Mouse (Mus musculus) heart, embryonic 10.5 days (tissue): ENCODE data around the gene Cabcoco1. TPM values are rescaled to one million over a fixed set of nuclear protein-coding genes. Genes with fewer than 3 reads are reported as not detected.
A peak's percentile ranks its signal among the peaks of the same experiment; 100 is the strongest.

Experiments
- DNase-seq: peaks from one replicate; pipeline ENCODE4 v3.0.0-alpha.2; 2017; ENCODE audit warnings: low spot score
- H3K27ac ChIP-seq: fragments of 300-500 bp; sonication (generic); 2 replicates; pipeline ENCODE4 v1.5.1; 2016; ENCODE audit warnings: mild to moderate bottlenecking
- H3K27me3 ChIP-seq: fragments of 300-500 bp; sonication (generic); 2 replicates; pipeline ENCODE4 v1.6.1; 2016; ENCODE audit warnings: mild to moderate bottlenecking; ENCODE audit not compliant: poor library complexity, insufficient read depth, severe bottlenecking
- H3K36me3 ChIP-seq: fragments of 300-500 bp; sonication (generic); 2 replicates; pipeline ENCODE4 v1.6.1; 2016; ENCODE audit warnings: mild to moderate bottlenecking, moderate library complexity
- H3K4me1 ChIP-seq: fragments of 300-500 bp; sonication (generic); 2 replicates; pipeline ENCODE4 v1.6.1; 2016; ENCODE audit warnings: mild to moderate bottlenecking
- H3K4me3 ChIP-seq: fragments of 300-500 bp; sonication (generic); 2 replicates; pipeline ENCODE4 v1.5.1; 2016; ENCODE audit warnings: mild to moderate bottlenecking, moderate library complexity
- H3K9me3 ChIP-seq: fragments of 300-500 bp; sonication (generic); 2 replicates; pipeline ENCODE4 v1.6.1; 2016; ENCODE audit warnings: mild to moderate bottlenecking, moderate library complexity
- WGBS: fragments of 180-500 bp; shearing (Covaris S2); methylation state at CpG from one replicate; pipeline ENCODE4 v1.1.7; 2016; 5-methylcytosine and 5-hydroxymethylcytosine counted together
- polyA plus RNA-seq: library from polyadenylated mRNA; unstranded; fragments of >200 nt; fragmentation: Nextera tagmentation; extraction: Ambion mirVana; gene quantifications from 2 replicates; pipeline ENCODE4 v1.2.1, GENCODE M21; 2016

Cabcoco1 gene
- polyA plus RNA-seq, 1 experiment from 2014 or later: 5.0 TPM

DNA sequence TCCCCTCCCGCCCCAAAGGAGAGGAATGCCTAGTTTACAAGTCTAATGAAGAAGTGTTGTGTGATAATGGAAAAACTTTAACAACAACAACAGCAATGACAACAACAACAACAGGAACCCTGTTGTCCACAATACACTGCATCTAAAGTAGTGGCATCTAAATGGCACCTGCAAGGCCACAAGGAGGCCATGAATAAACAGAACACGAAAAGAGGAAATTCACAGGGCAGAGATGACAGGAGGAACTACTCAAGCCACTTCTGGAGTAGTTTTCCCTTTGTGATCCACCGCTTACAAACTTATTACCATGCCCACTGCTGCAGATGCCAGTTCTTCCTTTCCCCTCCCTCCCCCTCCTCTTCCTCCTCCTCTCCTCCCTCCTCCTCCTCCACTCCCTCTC, 99.0 kb downstream of the Cabcoco1 start:
- H3K4me1 ChIP-seq: peaks cover 22% of the 10 kb centered on the region

DNA sequence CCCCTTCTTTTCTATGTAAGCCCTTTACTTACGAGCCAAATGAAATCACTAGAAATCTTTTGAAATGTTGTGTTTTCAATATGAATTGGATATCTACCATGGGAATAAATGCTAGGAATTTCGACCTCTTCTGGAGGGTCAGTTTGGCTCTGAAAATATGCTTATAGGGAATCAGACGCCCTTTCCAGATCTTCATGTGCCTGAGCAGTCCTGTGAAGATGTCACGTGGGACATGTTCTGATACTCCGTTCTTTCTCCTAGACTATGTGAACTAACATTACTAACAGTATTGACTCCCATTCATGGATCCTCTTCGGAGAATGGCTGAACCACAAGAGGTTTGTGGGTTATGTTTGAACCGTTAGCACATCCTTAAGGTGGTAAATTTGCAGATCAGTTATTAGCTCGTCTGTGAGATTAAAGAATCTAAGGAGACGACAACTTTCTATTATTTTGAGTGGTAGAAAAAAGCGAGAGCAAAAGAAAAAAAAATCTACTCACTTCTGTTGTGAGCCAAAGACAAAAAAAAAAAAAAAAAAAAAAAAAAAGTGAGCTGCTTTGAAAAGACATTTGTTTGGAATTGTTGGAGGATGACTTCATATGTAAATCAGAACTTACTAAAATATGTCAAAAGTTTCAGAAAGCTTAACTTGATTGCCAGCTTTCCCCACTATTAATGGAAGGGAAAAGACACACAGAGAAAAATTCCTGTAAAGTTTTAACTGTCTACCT, 99.6 kb downstream of the Cabcoco1 start:
- H3K36me3 ChIP-seq: no peaks in the 10 kb centered on the region
- no peak overlapping the region for H3K27ac ChIP-seq
- no peaks in the 10 kb centered on the region for H3K9me3 ChIP-seq
- no peak for DNase-seq
- H3K27me3 ChIP-seq: no peaks in the 10 kb centered on the region
- H3K4me3 ChIP-seq: no peak overlapping the region
- peaks cover 22% of the 10 kb centered on the region for H3K4me1 ChIP-seq
- WGBS: 77% methylated on average over 10 of the region's 10 CpGs

More for the DNA sequence above, 99.0 kb downstream of the Cabcoco1 start:
- H3K27ac ChIP-seq: peak overlapping the region; percentile 47; the same call in 1 of the 2 replicates
- H3K27me3 ChIP-seq: no peaks in the 10 kb centered on the region
- no peaks in the 10 kb centered on the region for H3K9me3 ChIP-seq
- no peak overlapping the region for H3K4me3 ChIP-seq
- no peaks in the 10 kb centered on the region for H3K36me3 ChIP-seq
- 22% methylated on average over 3 of the region's 3 CpGs for WGBS
- no peak for DNase-seq

DNA sequence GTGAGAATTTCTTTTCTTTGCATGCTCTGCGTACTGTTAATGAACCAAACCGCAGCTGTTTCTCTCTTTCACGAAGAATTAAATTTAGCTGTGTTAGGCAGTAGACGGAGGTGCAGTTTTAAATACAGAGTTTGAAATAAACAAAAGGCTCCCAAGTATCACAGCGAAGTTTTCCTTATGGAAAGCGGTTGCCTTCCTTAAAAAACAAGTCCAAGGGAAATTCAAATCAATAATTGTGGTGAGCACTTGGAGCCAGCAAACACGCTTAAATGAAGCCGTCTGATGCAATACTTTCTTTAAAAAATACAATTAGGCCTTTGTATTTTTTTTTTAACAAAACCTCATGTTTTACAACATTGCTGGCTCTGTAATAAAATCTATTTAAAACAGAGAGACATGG, 101.2 kb downstream of the Cabcoco1 start:
- Histone ChIP-seq H3K27me3 (no peaks in the 10 kb centered on the region), H3K27ac (no peak overlapping the region), H3K9me3 (no peaks in the 10 kb centered on the region), H3K4me3 (no peak overlapping the region), H3K4me1 (peaks cover 9% of the 10 kb centered on the region), H3K36me3 (no peaks in the 10 kb centered on the region)
- WGBS: 82% methylated on average over 8 of the region's 8 CpGs
- no peak for DNase-seq

DNA sequence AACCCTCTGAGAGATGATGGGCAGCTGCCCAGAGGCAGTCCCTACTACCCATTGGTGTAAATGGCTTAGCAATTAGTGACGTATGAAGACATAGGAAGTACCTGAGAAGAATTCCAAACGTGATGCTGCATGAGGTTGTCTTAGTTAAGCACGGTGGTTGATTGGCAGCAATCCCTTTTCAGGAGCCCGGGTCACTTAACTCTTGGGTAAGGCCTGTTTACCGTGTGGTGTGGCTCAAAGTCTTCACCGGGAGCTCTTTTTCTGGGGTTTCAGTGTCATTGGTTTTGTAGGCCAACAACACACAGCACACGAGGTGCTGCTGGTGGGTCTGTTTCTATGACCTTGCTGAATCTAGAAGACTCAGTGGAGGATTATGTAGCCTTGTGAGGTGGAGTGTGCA, 105.9 kb downstream of the Cabcoco1 start:
- Histone ChIP-seq H3K27me3 (no peaks in the 10 kb centered on the region), H3K4me3 (no peak overlapping the region), H3K36me3 (no peaks in the 10 kb centered on the region), H3K9me3 (no peaks in the 10 kb centered on the region), H3K27ac (no peak overlapping the region), H3K4me1 (no peaks in the 10 kb centered on the region)
- WGBS: 80% methylated on average over 7 of the region's 7 CpGs
- DNase-seq: no peak

DNA sequence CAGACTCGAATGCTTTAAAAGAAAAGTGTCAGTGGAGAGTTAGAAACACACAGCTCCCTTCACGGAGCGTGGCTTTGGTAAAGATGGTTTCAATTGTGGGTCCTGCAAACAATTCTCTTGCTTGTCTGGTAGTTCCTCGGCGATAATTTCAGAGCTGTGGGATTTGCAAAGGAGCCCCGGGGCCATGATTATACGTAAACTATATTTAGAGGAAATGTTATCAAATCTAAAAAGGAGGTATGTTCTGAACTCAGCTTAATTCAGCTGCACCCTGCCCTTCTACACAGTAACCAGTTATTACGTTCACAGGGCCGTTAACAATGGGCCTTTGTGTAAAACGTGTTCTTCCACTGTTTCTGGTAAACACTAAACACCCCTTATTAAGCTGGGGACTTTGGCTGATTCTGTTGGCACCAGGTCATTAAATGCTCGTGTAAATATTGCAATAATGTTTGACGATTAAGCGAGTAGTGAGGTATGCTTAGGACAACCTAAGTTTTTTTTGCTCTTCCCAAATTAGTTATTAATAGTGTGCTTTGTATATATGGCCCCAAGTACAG, 106.6 kb downstream of the Cabcoco1 start:
- no peaks in the 10 kb centered on the region for H3K4me1 ChIP-seq
- DNase-seq: no peak
- H3K27me3 ChIP-seq: no peaks in the 10 kb centered on the region
- H3K9me3 ChIP-seq: no peaks in the 10 kb centered on the region
- no peak overlapping the region for H3K27ac ChIP-seq
- no peak overlapping the region for H3K4me3 ChIP-seq
- 81% methylated on average over 13 of the region's 13 CpGs for WGBS
- H3K36me3 ChIP-seq: no peaks in the 10 kb centered on the region

DNA sequence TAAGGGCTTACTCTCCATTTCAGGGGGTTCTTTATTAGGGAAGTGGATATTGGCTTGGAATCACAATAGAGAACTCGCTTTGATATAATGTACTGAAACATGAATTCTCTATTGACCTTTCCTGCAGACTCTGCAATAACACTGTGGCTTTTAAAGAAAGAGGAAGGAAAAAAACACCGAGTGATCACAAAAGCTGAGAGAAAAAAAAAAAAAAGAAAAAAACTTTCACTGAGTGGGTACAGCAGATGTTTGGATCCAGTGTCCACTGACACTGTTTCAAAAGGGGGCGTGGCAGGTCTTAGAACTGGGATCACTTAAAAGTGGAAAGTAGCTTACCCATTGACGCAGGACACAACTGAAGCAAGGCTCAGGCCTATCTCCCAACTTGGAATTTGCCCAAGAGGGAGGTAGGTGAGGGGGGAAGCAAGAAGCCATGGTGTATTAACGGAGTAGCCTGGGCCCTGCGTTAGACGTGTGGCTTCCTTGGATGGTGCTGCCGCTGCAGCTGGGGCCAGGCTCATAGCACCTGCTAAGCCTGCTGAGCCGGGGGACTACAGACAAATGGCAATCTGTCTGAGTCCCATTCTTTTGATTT, 107.6 kb downstream of the Cabcoco1 start:
- H3K4me1 ChIP-seq: no peaks in the 10 kb centered on the region
- H3K9me3 ChIP-seq: no peaks in the 10 kb centered on the region
- no peak overlapping the region for H3K4me3 ChIP-seq
- H3K27me3 ChIP-seq: no peaks in the 10 kb centered on the region
- 85% methylated on average over 9 of the region's 9 CpGs for WGBS
- DNase-seq: no peak
- H3K36me3 ChIP-seq: no peaks in the 10 kb centered on the region
- H3K27ac ChIP-seq: no peak overlapping the region

DNA sequence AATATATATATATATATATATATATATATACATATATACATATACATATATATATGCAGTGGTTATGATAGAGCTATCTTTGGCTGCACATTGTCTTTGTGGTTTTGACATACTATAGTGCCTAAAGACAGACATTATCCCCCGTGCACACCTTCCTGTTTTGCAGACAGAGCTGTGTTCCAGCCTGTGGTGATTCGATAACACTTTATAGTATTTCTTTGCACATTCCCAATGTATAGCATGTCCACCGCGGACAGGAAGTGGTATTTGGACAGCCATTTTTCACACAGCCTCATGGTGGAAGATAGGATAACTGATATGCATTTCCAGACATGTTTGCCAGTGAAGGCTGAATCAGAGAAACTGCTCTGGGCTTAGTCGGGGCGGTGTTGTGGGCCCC, 110.3 kb downstream of the Cabcoco1 start:
- H3K4me3 ChIP-seq: no peak overlapping the region
- H3K4me1 ChIP-seq: no peaks in the 10 kb centered on the region
- H3K9me3 ChIP-seq: no peaks in the 10 kb centered on the region
- 89% methylated on average over 6 of the region's 6 CpGs for WGBS
- no peak for DNase-seq
- H3K27me3 ChIP-seq: no peaks in the 10 kb centered on the region
- no peak overlapping the region for H3K27ac ChIP-seq
- no peaks in the 10 kb centered on the region for H3K36me3 ChIP-seq

DNA sequence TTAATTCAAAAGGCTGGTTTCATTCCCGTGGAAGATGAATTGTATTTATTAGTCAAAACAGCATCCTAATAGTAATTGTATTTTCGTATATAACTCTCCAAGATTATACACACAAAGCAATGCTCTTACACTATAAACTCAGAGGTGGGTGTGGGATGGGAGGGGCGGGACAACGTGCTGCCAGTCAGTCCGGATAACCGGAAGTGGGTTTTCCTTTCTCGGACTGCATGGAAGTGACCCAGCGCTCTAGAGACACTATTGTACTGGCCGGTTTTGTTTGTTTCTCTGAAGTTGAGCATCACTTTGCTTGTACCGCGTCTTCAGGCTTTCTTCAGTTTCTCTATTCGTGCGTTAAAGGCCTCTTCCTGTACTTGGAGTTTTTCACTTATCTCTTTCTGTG, 110.8 kb downstream of the Cabcoco1 start:
- no peak for DNase-seq
- no peaks in the 10 kb centered on the region for H3K4me1 ChIP-seq
- H3K27me3 ChIP-seq: no peaks in the 10 kb centered on the region
- H3K4me3 ChIP-seq: no peak overlapping the region
- no peaks in the 10 kb centered on the region for H3K36me3 ChIP-seq
- WGBS: 87% methylated on average over 13 of the region's 13 CpGs
- no peaks in the 10 kb centered on the region for H3K9me3 ChIP-seq
- no peak overlapping the region for H3K27ac ChIP-seq

DNA sequence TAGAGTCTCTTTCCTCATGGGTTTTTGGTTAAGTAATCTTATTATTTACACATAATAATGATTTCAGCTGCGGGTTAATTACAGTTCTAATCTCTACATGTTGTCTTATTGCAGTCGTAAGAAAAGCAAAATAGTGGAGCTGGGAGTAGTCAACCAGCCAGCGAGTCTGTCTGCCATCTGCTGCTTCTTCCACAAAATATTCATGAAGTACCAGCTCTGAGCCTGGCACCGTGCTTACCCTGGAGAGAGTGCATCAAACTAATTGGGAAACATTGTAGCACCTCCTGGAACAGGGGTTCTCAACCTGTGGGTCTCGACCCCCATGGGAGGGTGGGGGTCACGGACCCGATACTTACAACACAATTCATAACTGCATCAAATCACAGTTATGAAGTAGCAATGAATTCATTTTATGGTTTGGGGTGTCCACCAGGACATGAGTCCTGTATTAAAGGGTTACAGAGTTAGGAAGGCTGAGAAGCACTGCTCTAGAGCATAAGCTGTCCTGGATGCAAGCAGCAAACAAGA, 121.2 kb downstream of the Cabcoco1 start:
- H3K36me3 ChIP-seq: no peaks in the 10 kb centered on the region
- no peaks in the 10 kb centered on the region for H3K4me1 ChIP-seq
- H3K9me3 ChIP-seq: no peaks in the 10 kb centered on the region
- H3K27me3 ChIP-seq: no peaks in the 10 kb centered on the region
- 87% methylated on average over 7 of the region's 7 CpGs for WGBS
- H3K4me3 ChIP-seq: no peak overlapping the region
- DNase-seq: no peak
- H3K27ac ChIP-seq: no peak overlapping the region

DNA sequence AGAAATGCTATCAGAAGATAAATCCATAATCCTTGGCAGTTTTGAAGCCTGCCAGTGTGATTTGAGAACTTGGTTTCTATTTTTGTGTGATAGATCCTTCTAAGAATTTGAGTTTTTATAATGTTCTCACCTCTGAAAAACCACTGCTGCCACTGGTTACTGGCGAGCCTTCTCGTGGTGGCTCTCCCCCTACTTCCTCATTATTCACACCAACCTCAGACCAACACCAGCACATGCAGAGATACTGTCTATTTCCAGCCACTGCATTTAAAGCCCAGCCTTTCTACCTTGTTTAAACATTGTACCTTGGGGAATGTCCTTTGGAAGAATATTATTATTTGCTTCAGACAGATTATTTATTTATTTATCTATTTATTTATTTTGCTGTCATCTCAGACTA, 121.8 kb downstream of the Cabcoco1 start:
- H3K9me3 ChIP-seq: no peaks in the 10 kb centered on the region
- H3K4me1 ChIP-seq: no peaks in the 10 kb centered on the region
- no peak overlapping the region for H3K27ac ChIP-seq
- H3K36me3 ChIP-seq: no peaks in the 10 kb centered on the region
- WGBS: 73% methylated on average over 2 of the region's 2 CpGs
- no peak for DNase-seq
- no peaks in the 10 kb centered on the region for H3K27me3 ChIP-seq
- no peak overlapping the region for H3K4me3 ChIP-seq

DNA sequence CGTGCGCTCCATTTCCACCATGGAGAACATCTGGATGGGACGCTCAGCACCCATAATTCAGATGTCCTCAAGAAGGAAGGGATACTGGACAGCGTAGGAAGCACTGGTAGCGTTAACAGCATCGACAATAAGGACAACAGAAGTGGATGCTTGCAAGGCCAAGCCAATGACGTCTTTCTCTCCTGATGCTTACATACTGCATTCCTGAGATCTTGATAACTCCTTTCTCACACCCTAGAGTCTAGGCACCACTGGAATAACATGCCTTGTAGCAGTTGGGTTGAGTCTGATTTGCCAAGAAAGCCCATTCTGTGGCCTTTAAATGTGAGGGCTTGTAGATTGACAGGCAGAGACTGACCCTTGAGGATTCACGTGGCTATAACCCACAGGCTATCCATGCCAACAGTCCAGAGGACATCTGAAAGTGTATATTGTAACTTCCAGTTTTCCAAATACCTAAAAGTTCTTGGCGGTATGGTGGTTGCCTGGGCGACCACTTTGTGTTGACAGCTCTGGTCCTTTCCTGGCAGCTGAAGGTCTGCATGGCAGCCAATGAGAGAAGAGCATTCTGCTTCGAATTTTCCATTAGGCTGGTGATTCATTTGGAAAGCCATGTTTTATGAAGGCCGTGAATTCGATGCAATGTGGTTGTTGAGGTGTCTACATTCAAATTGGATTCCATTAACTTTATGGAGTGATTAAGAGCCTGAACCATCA, 124.5 kb downstream of the Cabcoco1 start:
- Histone ChIP-seq H3K9me3 (no peaks in the 10 kb centered on the region), H3K4me1 (no peaks in the 10 kb centered on the region), H3K4me3 (no peak overlapping the region), H3K36me3 (no peaks in the 10 kb centered on the region), H3K27me3 (no peaks in the 10 kb centered on the region), H3K27ac (no peak overlapping the region)
- DNase-seq: no peak
- 84% methylated on average over 13 of the region's 13 CpGs for WGBS

DNA sequence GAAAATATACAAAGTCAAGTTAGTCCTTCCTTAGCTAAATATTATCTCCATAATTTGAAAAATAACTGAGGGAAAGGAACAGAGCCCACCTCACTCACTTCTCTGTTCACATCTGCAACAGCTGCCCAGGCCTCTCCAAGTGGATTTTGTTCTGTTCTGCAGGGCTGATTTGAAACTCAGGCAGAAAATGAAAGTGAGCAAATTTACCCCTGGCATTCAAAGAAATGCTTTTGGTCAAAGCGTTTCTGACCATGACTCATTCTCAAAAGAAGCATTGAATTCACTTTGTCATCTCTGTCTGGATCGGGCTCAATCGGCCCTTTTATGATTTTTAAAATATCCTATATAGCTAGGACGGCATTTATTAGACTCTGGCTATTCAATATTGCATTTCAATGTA, 135.8 kb downstream of the Cabcoco1 start:
- Histone ChIP-seq H3K27ac (no peak overlapping the region), H3K4me3 (no peak overlapping the region), H3K36me3 (no peaks in the 10 kb centered on the region), H3K27me3 (no peaks in the 10 kb centered on the region), H3K9me3 (no peaks in the 10 kb centered on the region), H3K4me1 (no peaks in the 10 kb centered on the region)
- 87% methylated on average over 4 of the region's 4 CpGs for WGBS
- no peak for DNase-seq

DNA sequence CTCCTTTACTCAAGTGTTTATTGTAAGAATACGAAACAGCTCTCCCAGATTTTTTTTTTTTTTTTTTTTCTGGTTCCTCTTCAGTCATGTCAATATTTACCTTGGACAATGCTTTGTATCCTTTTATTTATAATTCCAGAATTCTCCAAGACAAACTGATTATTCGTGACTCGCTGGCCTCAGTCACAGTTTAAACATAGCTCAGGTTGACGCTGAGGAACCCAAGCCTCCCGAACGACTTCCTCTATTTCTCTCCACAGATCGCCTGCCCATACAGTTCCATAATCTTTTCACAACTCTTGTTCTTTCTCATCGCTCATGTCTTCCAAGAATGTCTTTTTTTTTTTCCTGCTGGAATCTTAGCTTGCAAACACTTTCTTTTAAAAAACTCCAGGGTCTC, 144.9 kb downstream of the Cabcoco1 start:
- DNase-seq: no peak
- H3K4me1 ChIP-seq: no peaks in the 10 kb centered on the region
- H3K4me3 ChIP-seq: no peak overlapping the region
- H3K9me3 ChIP-seq: no peaks in the 10 kb centered on the region
- H3K27ac ChIP-seq: no peak overlapping the region
- H3K36me3 ChIP-seq: no peaks in the 10 kb centered on the region
- WGBS: 63% methylated on average over 8 of the region's 8 CpGs
- H3K27me3 ChIP-seq: no peaks in the 10 kb centered on the region
